Mouse (Mus musculus) embryonic facial prominence, embryonic 10.5 days (tissue): ENCODE data around the gene Vmn1r94. TPM values are rescaled to one million over a fixed set of nuclear protein-coding genes. Genes with fewer than 3 reads are reported as not detected.
"Not testable (repeated sequence)": the region's sequence is repeated elsewhere in the genome, so short reads cannot be mapped to it uniquely, and the experiment has no call there.

Source experiments
- DNase-seq: peaks from one replicate; pipeline ENCODE4 v3.0.0-alpha.2; 2017; ENCODE audit warnings: low spot score
- H3K27ac ChIP-seq: fragments of 300-500 bp; sonication (generic); replicated peaks from 2 replicates; pipeline ENCODE4 v1.5.1; 2016; ENCODE audit warnings: mild to moderate bottlenecking
- H3K27me3 ChIP-seq: fragments of 300-500 bp; sonication (generic); replicated peaks from 2 replicates; pipeline ENCODE4 v1.6.1; 2016; ENCODE audit warnings: low read depth, mild to moderate bottlenecking; ENCODE audit not compliant: poor library complexity, severe bottlenecking
- H3K36me3 ChIP-seq: fragments of 300-500 bp; sonication (generic); replicated peaks from 2 replicates; pipeline ENCODE4 v1.6.1; 2016; ENCODE audit warnings: mild to moderate bottlenecking, moderate library complexity
- H3K4me1 ChIP-seq: fragments of 300-500 bp; sonication (generic); 2 replicates; pipeline ENCODE4 v1.6.1; 2016
- H3K4me3 ChIP-seq: fragments of 300-500 bp; sonication (generic); 2 replicates; pipeline ENCODE4 v1.5.1; 2016; ENCODE audit warnings: mild to moderate bottlenecking, moderate library complexity
- H3K9me3 ChIP-seq: fragments of 300-500 bp; sonication (generic); 2 replicates; pipeline ENCODE4 v1.6.1; 2016; ENCODE audit warnings: mild to moderate bottlenecking
- WGBS: fragments of 180-500 bp; shearing (Covaris S2); methylation state at CpG from one replicate; pipeline ENCODE4 v1.1.7; 2016; 5-methylcytosine and 5-hydroxymethylcytosine counted together
- polyA plus RNA-seq: library from polyadenylated mRNA; unstranded; fragments of >200 nt; fragmentation: Nextera tagmentation; extraction: Ambion mirVana; gene quantifications from 2 replicates; pipeline ENCODE4 v1.2.1, GENCODE M21; 2016

Gene Vmn1r94
- not detected in 2 replicates for polyA plus RNA-seq

- no CpG with 5 or more reads among the region's 3 CpGs for WGBS
- DNase-seq, H3K27me3 ChIP-seq, H3K27ac ChIP-seq, H3K9me3 ChIP-seq, H3K4me3 ChIP-seq, H3K36me3 ChIP-seq, H3K4me1 ChIP-seq: not testable (repeated sequence)
Observed at GRCm38 (mm10) chr7:20168277-20168676, at the start of gene Vmn1r94. TSS of gene Vmn1r94 (minus strand) at chr7:20168377.

- no CpG with 5 or more reads among the region's 2 CpGs for WGBS
- H3K27me3 ChIP-seq, H3K36me3 ChIP-seq, H3K27ac ChIP-seq, H3K4me3 ChIP-seq, H3K4me1 ChIP-seq, DNase-seq, H3K9me3 ChIP-seq: not testable (repeated sequence)
Observed at GRCm38 (mm10) chr7:20205507-20205906, 37.3 kb upstream of the Vmn1r94 start, which contains the start of gene Gm6164. TSS of gene Gm6164 (minus strand) at chr7:20205607.

- not testable (repeated sequence) for H3K27me3 ChIP-seq, H3K4me3 ChIP-seq, H3K27ac ChIP-seq, H3K36me3 ChIP-seq, H3K4me1 ChIP-seq, H3K9me3 ChIP-seq, DNase-seq
- WGBS, result no CpG with 5 or more reads among the region's 3 CpGs
Observed at GRCm38 (mm10) chr7:20193410-20193809, 25.2 kb upstream of the Vmn1r94 start, which contains the start of gene Vmn1r95. TSS of gene Vmn1r95 (plus strand) at chr7:20193710.

GRCm38 (mm10) chr7:20138988-20139387, 29.2 kb downstream of the Vmn1r94 start, which contains the start of gene Vmn1r93:
TSS of gene Vmn1r93 (minus strand) at chr7:20139088.
- no CpG with 5 or more reads among the region's 5 CpGs for WGBS
- H3K4me3 ChIP-seq, H3K27me3 ChIP-seq, H3K36me3 ChIP-seq, DNase-seq, H3K9me3 ChIP-seq, H3K4me1 ChIP-seq, H3K27ac ChIP-seq: not testable (repeated sequence)

- H3K4me3 ChIP-seq, H3K4me1 ChIP-seq, DNase-seq, H3K36me3 ChIP-seq, H3K27me3 ChIP-seq, H3K27ac ChIP-seq, H3K9me3 ChIP-seq: not testable (repeated sequence)
- no CpG with 5 or more reads among the region's 2 CpGs for WGBS
Observed at GRCm38 (mm10) chr7:20122479-20122878, 45.7 kb downstream of the Vmn1r94 start, which contains the start of gene Gm16442. TSS of gene Gm16442 (minus strand) at chr7:20122579.

Other genes starting within 250 kb of the Vmn1r94 start
- gene Pvr, start 247.2 kb downstream of the Vmn1r94 start, polyA plus RNA-seq, result 8.2 and 8.8 TPM in 2 replicates
- 0.21 TPM in 1 of 2 replicates, not detected in the other for gene Igsf23, start 217.6 kb downstream of the Vmn1r94 start, polyA plus RNA-seq
- gene Ceacam20, start 203.0 kb downstream of the Vmn1r94 start, polyA plus RNA-seq, result not detected in 2 replicates
- not detected in 2 replicates for gene Nlrp9b, start 176.9 kb downstream of the Vmn1r94 start, polyA plus RNA-seq
- not detected in 2 replicates for gene Vmn1r91, start 68.7 kb downstream of the Vmn1r94 start, polyA plus RNA-seq
- gene Gm16442, start 45.8 kb downstream of the Vmn1r94 start, polyA plus RNA-seq, result not detected in 2 replicates
- not detected in 2 replicates for gene Vmn1r93, start 29.3 kb downstream of the Vmn1r94 start, polyA plus RNA-seq
- gene Vmn1r95, start 25.3 kb upstream of the Vmn1r94 start, polyA plus RNA-seq, result not detected in 2 replicates
- not detected in 2 replicates for gene Gm6164, start 37.2 kb upstream of the Vmn1r94 start, polyA plus RNA-seq
- gene Gm4498, start 65.5 kb upstream of the Vmn1r94 start, polyA plus RNA-seq, result not detected in 2 replicates
- not detected in 2 replicates for gene Gm5890, start 94.5 kb upstream of the Vmn1r94 start, polyA plus RNA-seq
- not detected in 2 replicates for gene Gm4133, start 165.7 kb upstream of the Vmn1r94 start, polyA plus RNA-seq
- not detected in 2 replicates for gene Gm5728, start 207.0 kb upstream of the Vmn1r94 start, polyA plus RNA-seq
- gene Vmn1r100, start 249.6 kb upstream of the Vmn1r94 start, polyA plus RNA-seq, result not detected in 2 replicates